Comparison of ENCODE assay signal across 8 mouse cellular contexts in the genomic region with DNA sequence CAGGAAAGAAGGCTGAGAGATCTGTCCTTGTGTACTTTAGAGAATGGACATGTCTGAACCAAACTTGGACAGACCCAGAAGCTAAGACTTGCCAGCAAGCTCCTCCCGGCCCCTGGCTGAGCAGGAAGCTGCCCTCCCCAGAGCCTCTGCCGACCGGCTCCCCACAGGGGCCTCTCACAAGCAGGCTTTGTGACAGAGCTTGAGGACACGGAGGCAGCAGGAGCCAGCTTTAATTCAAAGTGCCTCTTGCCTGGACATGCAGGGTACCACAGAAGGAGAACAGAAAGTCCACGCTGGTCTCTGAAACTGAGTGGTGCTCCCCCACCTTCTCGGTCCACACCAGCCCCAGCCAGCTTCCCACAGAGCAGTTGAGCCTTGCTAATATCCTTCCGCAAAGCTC. TPM values are rescaled to one million over a fixed set of nuclear protein-coding genes. Genes with fewer than 3 reads are reported as not detected.
DNase-seq lines count a peak whose midpoint lies in the region; ATAC-seq and TF ChIP-seq lines count a peak whose summit lies in the region.

No protein-coding gene starts in this region.

- ATAC-seq in inflammation-experienced regulatory T-cells, adult 6 months: no peak
- ATAC-seq in midbrain, postnatal 0 days (ENCODE audit: low FRiP score): no peak

- no peaks in the 10 kb centered on the region for H3K27me3 ChIP-seq in E14TG2a.4 (ENCODE audit: insufficient read depth, low read length)
- no peaks in the 10 kb centered on the region for H3K27me3 ChIP-seq in midbrain, postnatal 0 days (ENCODE audit: insufficient read depth, low read length)

- H3K4me2 ChIP-seq in midbrain, postnatal 0 days (ENCODE audit: low read depth, low read length, poor library complexity, severe bottlenecking): no peak overlapping the region

- no peak overlapping the region for H3K27ac ChIP-seq in midbrain, postnatal 0 days (ENCODE audit: low read depth, low read length)

- peaks cover 25% of the 10 kb centered on the region for H3K36me3 ChIP-seq in E14TG2a.4 (ENCODE audit: insufficient read depth, low read length)
- H3K36me3 ChIP-seq in midbrain, postnatal 0 days (ENCODE audit: insufficient read depth, low read length): no peaks in the 10 kb centered on the region

- H3K4me3 ChIP-seq in E14TG2a.4 (replicated peaks; ENCODE audit: low read length): 0 out of 2 replicates have a peak overlapping the region, but pooled peaks have one; percentile 1
- no peak overlapping the region for H3K4me3 ChIP-seq in midbrain, postnatal 0 days (ENCODE audit: low read depth, low read length)

- peak; percentile 96 for DNase-seq in heart, adult 11 months
- no peak for DNase-seq in heart, postnatal 25 days (ENCODE audit: low spot score)
- DNase-seq in heart, postnatal 10 days: peak; percentile 68 to 70
- peak; percentile 46 for DNase-seq in lung, postnatal 36 days
- DNase-seq in cerebellum, postnatal 36 days: no peak
- no peak for DNase-seq in midbrain, postnatal 0 days (ENCODE audit: low spot score)

- no peak overlapping the region for H3K9ac ChIP-seq in midbrain, postnatal 0 days (replicated peaks; ENCODE audit: low read length, poor library complexity, severe bottlenecking)

- WGBS in midbrain, postnatal 0 days: 23% methylated on average over 7 of the region's 7 CpGs

- no peak for TF ChIP-seq CTCF in E14TG2a.4 (conservative IDR thresholded peaks at IDR 0.05; ENCODE audit: low read length)
- no peak for TF ChIP-seq CTCF in midbrain, postnatal 0 days (IDR thresholded peaks at IDR 0.05)

- H3K9me3 ChIP-seq in E14TG2a.4 (ENCODE audit: low read length): peaks cover 8% of the 10 kb centered on the region; the same call in 1 of the 2 replicates
- H3K9me3 ChIP-seq in midbrain, postnatal 0 days (ENCODE audit: low read length): no peaks in the 10 kb centered on the region

- H3K4me1 ChIP-seq in E14TG2a.4 (replicated peaks; ENCODE audit: low read depth, low read length): peaks cover 100% of the 10 kb centered on the region
- no peaks in the 10 kb centered on the region for H3K4me1 ChIP-seq in midbrain, postnatal 0 days (ENCODE audit: insufficient read depth, low read length)

- intact Hi-C loops in heart, postnatal 25 days (cut with DNase I): loop anchor here (5.0 kb wide), 1 partner anchor 41 kb away; no protein-coding TSS in a partner anchor
- intact Hi-C loops in heart, postnatal 10 days (cut with DNase I): no loop called here

RNA-seq across cellular contexts. Expression of a gene that starts 21.9 kb away (rescaled TPM):
- 10 to 100 TPM; 18.7 to 29.0 TPM for total RNA-seq in heart, postnatal 25 days (2021)
- total RNA-seq in heart, postnatal 10 days (2021): 10 to 100 TPM; 33.6 to 45.9 TPM
- 1 to 10 TPM; 2.5 to 3.8 (median 2.7) TPM for polyA plus RNA-seq in inflammation-experienced regulatory T-cells, adult 6 months (2017; shearing (Covaris generic))
- 48.5 and 54.2 TPM in 2 replicates for total RNA-seq in midbrain, postnatal 0 days (2014; rRNA removed)
- 17.6 and 22.3 TPM in 2 replicates for polyA plus RNA-seq in midbrain, postnatal 0 days (2015; fragmentation: Nextera tagmentation; extraction: Ambion mirVana)

Comparison
In these comparisons a context has a peak if more than half of its experiments do, and no peak if none do; other contexts are left out.
1. DNase-seq: peak in heart, adult 11 months (single experiment), heart, postnatal 10 days (2 of 2) and lung, postnatal 36 days (single experiment); none in heart, postnatal 25 days (single experiment), cerebellum, postnatal 36 days (0 of 2) and midbrain, postnatal 0 days (single experiment).